16 mouse cellular contexts compared by ENCODE assay signal in the genomic region with DNA sequence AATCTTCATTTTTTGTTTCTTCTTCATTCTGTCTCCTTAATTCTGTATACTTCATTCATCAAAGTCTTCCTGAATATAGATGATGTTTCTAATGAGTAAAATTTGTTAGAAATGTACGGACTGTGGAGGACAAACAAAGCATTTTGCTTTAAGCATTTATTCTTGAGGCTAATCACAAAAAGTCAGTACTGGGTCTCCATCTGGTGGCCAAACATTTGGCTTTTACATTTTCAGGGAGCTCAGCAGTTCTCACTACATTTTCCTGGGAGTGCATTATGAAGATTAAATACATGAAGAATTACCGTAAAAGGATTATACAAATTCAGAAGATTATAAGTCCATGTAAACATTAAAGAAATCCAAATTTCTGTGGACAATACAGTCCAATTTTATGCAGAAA.
DNase-seq lines count a peak whose midpoint lies in the region; ATAC-seq lines count a peak whose summit lies in the region.
"Had no signal": no experiment of that assay in that cellular context is flagged by ENCODE, and none has a peak within 500 bp of the region (broad histone marks: within the 10 kb centered on the region; RNA-seq: fewer than 3 reads in every experiment).

No protein-coding gene starts in this region.

- no peaks in the 10 kb centered on the region; the same call in 1 of the 2 replicates for H3K4me1 ChIP-seq in forebrain, embryonic 14.5 days (ENCODE audit: control insufficient read depth, insufficient read depth, low read length)
- H3K4me1 ChIP-seq in forebrain, embryonic 11.5 days (replicated peaks; ENCODE audit: control insufficient read depth, insufficient read depth, low read length), result no peaks in the 10 kb centered on the region
- H3K4me1 ChIP-seq in kidney, embryonic 14.5 days (ENCODE audit: control insufficient read depth, insufficient read depth, low read length), result no peaks in the 10 kb centered on the region
- H3K4me1 ChIP-seq in midbrain, embryonic 14.5 days (ENCODE audit: control insufficient read depth, insufficient read depth, low read length), result no peaks in the 10 kb centered on the region
- H3K4me1 ChIP-seq in midbrain, embryonic 15.5 days, result no peaks in the 10 kb centered on the region

- H3K27ac ChIP-seq in forebrain, embryonic 14.5 days (ENCODE audit: low read depth, low read length), result no peak overlapping the region
- H3K27ac ChIP-seq in forebrain, embryonic 11.5 days (ENCODE audit: low read depth, low read length), result no peak overlapping the region
- no peak overlapping the region for H3K27ac ChIP-seq in kidney, embryonic 14.5 days (ENCODE audit: low read depth, low read length)
- no peak overlapping the region for H3K27ac ChIP-seq in midbrain, embryonic 14.5 days (replicated peaks; ENCODE audit: low read depth, low read length)
- H3K27ac ChIP-seq in midbrain, embryonic 15.5 days, result no peak overlapping the region
- H3K27ac ChIP-seq: gastrocnemius, adult 2 months had no signal

- no peaks in the 10 kb centered on the region for H3K9me3 ChIP-seq in forebrain, embryonic 14.5 days (replicated peaks; ENCODE audit: control insufficient read depth, low read length)
- no peaks in the 10 kb centered on the region for H3K9me3 ChIP-seq in forebrain, embryonic 11.5 days (ENCODE audit: control insufficient read depth, low read length)
- no peaks in the 10 kb centered on the region for H3K9me3 ChIP-seq in kidney, embryonic 14.5 days (ENCODE audit: control insufficient read depth, low read length)
- no peaks in the 10 kb centered on the region for H3K9me3 ChIP-seq in midbrain, embryonic 14.5 days (ENCODE audit: control insufficient read depth, low read length)
- H3K9me3 ChIP-seq in midbrain, embryonic 15.5 days, result no peaks in the 10 kb centered on the region

- H3K27me3 ChIP-seq in forebrain, embryonic 14.5 days (replicated peaks; ENCODE audit: control insufficient read depth, insufficient read depth, low read length), result no peaks in the 10 kb centered on the region
- H3K27me3 ChIP-seq in forebrain, embryonic 11.5 days (ENCODE audit: control insufficient read depth, insufficient read depth, low read length), result no peaks in the 10 kb centered on the region
- no peaks in the 10 kb centered on the region for H3K27me3 ChIP-seq in kidney, embryonic 14.5 days (ENCODE audit: control insufficient read depth, insufficient read depth, low read length)
- H3K27me3 ChIP-seq in midbrain, embryonic 14.5 days (ENCODE audit: control insufficient read depth, insufficient read depth, low read length), result no peaks in the 10 kb centered on the region
- H3K27me3 ChIP-seq in midbrain, embryonic 15.5 days (replicated peaks), result no peaks in the 10 kb centered on the region

- H3K4me3 ChIP-seq in forebrain, embryonic 14.5 days (ENCODE audit: low read depth, low read length), result no peak overlapping the region
- H3K4me3 ChIP-seq in forebrain, embryonic 11.5 days (ENCODE audit: low read depth, low read length), result no peak overlapping the region
- H3K4me3 ChIP-seq in kidney, embryonic 14.5 days (ENCODE audit: low read length), result no peak overlapping the region
- H3K4me3 ChIP-seq in midbrain, embryonic 14.5 days (replicated peaks; ENCODE audit: low read depth, low read length), result no peak overlapping the region
- H3K4me3 ChIP-seq in midbrain, embryonic 15.5 days, result no peak overlapping the region
- H3K4me3 ChIP-seq: gastrocnemius, adult 2 months had no signal

- DNase-seq in forebrain, embryonic 14.5 days (ENCODE audit: low spot score), result peak; percentile 71
- DNase-seq in forebrain, embryonic 11.5 days (ENCODE audit: low spot score), result no peak
- peak; percentile 13 for DNase-seq in kidney, postnatal 10 days
- DNase-seq in midbrain, embryonic 14.5 days, result peak; percentile 83
- DNase-seq in right cerebral cortex, postnatal 14 days, result peak; percentile 13
- DNase-seq in urinary bladder, adult 2 months (ENCODE audit: low spot score), result no peak
- DNase-seq: B cell, adult 2 months; cerebellum, postnatal 25 days; gastrocnemius, adult 2 months; heart, postnatal 4 days; lung, postnatal 14 days; thymus, postnatal 25 days had no signal

- no peaks in the 10 kb centered on the region for H3K36me3 ChIP-seq in forebrain, embryonic 14.5 days (ENCODE audit: control insufficient read depth, insufficient read depth, low read length)
- no peaks in the 10 kb centered on the region for H3K36me3 ChIP-seq in forebrain, embryonic 11.5 days (ENCODE audit: control insufficient read depth, insufficient read depth, low read length)
- H3K36me3 ChIP-seq in kidney, embryonic 14.5 days (ENCODE audit: control insufficient read depth, insufficient read depth, low read length), result no peaks in the 10 kb centered on the region
- no peaks in the 10 kb centered on the region for H3K36me3 ChIP-seq in midbrain, embryonic 14.5 days (ENCODE audit: control insufficient read depth, insufficient read depth, low read length)
- no peaks in the 10 kb centered on the region for H3K36me3 ChIP-seq in midbrain, embryonic 15.5 days (replicated peaks)
- H3K36me3 ChIP-seq: G1E had no signal

- no peak overlapping the region for H3K4me2 ChIP-seq in forebrain, embryonic 14.5 days (ENCODE audit: low read length)
- no peak overlapping the region for H3K4me2 ChIP-seq in forebrain, embryonic 11.5 days (ENCODE audit: low read depth, low read length, severe bottlenecking)
- H3K4me2 ChIP-seq in kidney, embryonic 14.5 days (replicated peaks; ENCODE audit: low read depth, low read length), result no peak overlapping the region
- no peak overlapping the region for H3K4me2 ChIP-seq in midbrain, embryonic 14.5 days (ENCODE audit: low read length)
- no peak overlapping the region for H3K4me2 ChIP-seq in midbrain, embryonic 15.5 days

- no peak for ATAC-seq in forebrain, embryonic 14.5 days
- no peak for ATAC-seq in forebrain, embryonic 11.5 days (replicated peaks; ENCODE audit: low FRiP score)
- ATAC-seq in kidney, embryonic 14.5 days (ENCODE audit: low FRiP score, low TSS enrichment), result no peak
- no peak for ATAC-seq in midbrain, embryonic 14.5 days (ENCODE audit: low FRiP score, low TSS enrichment)
- no peak for ATAC-seq in midbrain, embryonic 15.5 days (replicated peaks)
- ATAC-seq: activated CD4-positive, CD25-positive, alpha-beta regulatory T cell, adult 4 months had no signal

- H3K9ac ChIP-seq in forebrain, embryonic 14.5 days (ENCODE audit: low read length), result no peak overlapping the region
- no peak overlapping the region for H3K9ac ChIP-seq in forebrain, embryonic 11.5 days (ENCODE audit: low read length)
- no peak overlapping the region for H3K9ac ChIP-seq in kidney, embryonic 14.5 days (ENCODE audit: low read depth, low read length)
- no peak overlapping the region for H3K9ac ChIP-seq in midbrain, embryonic 14.5 days (replicated peaks; ENCODE audit: low read length)
- H3K9ac ChIP-seq in midbrain, embryonic 15.5 days, result no peak overlapping the region

- WGBS in forebrain, embryonic 14.5 days, result 78% methylated on average over 2 of the region's 2 CpGs
- 89% methylated on average over 2 of the region's 2 CpGs for WGBS in forebrain, embryonic 11.5 days
- 78% methylated on average over 2 of the region's 2 CpGs for WGBS in kidney, embryonic 14.5 days
- WGBS in midbrain, embryonic 14.5 days, result 64% methylated on average over 2 of the region's 2 CpGs
- 49% methylated on average over 2 of the region's 2 CpGs for WGBS in midbrain, embryonic 15.5 days

Comparison
In these comparisons a context has a peak if more than half of its experiments do, and no peak if none do; other contexts are left out.
1. DNase-seq: peak in forebrain, embryonic 14.5 days (single experiment), kidney, postnatal 10 days (single experiment), midbrain, embryonic 14.5 days (single experiment) and right cerebral cortex, postnatal 14 days (single experiment); none in forebrain, embryonic 11.5 days (single experiment) and urinary bladder, adult 2 months (single experiment).